ENCODE assay signal across 11 mouse cellular contexts in genomic region chr11:77914598-77915260, GRCm38 (mm10). TPM values are rescaled to one million over a fixed set of nuclear protein-coding genes. Genes with fewer than 3 reads are reported as not detected.
A peak's percentile ranks its signal among the peaks of the same experiment; 100 is the strongest.
DNase-seq lines count a peak whose midpoint lies in the region; ATAC-seq lines count a peak whose summit lies in the region.
"Had no signal": no experiment of that assay in that cellular context is flagged by ENCODE, and none has a peak within 500 bp of the region (broad histone marks: within the 10 kb centered on the region; RNA-seq: fewer than 3 reads in every experiment).

No protein-coding gene starts in this region.

- WGBS in heart, embryonic 11.5 days (ENCODE audit: insufficient replicate concordance): 2% methylated on average over 31 of the region's 32 CpGs
- WGBS in embryonic facial prominence, embryonic 10.5 days: 5% methylated on average over 32 of the region's 32 CpGs
- 5% methylated on average over 32 of the region's 32 CpGs for WGBS in hindbrain, embryonic 12.5 days
- 4% methylated on average over 32 of the region's 32 CpGs for WGBS in midbrain, embryonic 12.5 days

- H3K9me3 ChIP-seq in heart, embryonic 11.5 days (replicated peaks; ENCODE audit: control insufficient read depth, low read length): no peaks in the 10 kb centered on the region
- no peaks in the 10 kb centered on the region for H3K9me3 ChIP-seq in embryonic facial prominence, embryonic 10.5 days
- H3K9me3 ChIP-seq in hindbrain, embryonic 12.5 days (replicated peaks): 0 out of 2 replicates have a peak, but pooled peaks cover 3% of the 10 kb centered on the region
- no peaks in the 10 kb centered on the region for H3K9me3 ChIP-seq in midbrain, embryonic 12.5 days

- DNase-seq in heart, adult 8-10 months (ENCODE audit: low spot score): no peak
- peak; percentile 39 for DNase-seq in embryonic facial prominence, embryonic 10.5 days (ENCODE audit: low spot score)
- DNase-seq in adrenal gland, postnatal 4 days (ENCODE audit: low spot score in 2 of 2): no peak
- DNase-seq: cerebellum, postnatal 36 days; layer of hippocampus, postnatal 36 days; lung, embryonic 14.5 days had no signal

- H3K4me1 ChIP-seq in heart, embryonic 11.5 days (ENCODE audit: control insufficient read depth, insufficient read depth, low read length): peaks cover 2% of the 10 kb centered on the region; the same call in 1 of the 2 replicates
- H3K4me1 ChIP-seq in embryonic facial prominence, embryonic 10.5 days: peaks cover 58% of the 10 kb centered on the region
- H3K4me1 ChIP-seq in hindbrain, embryonic 12.5 days: peaks cover 31% of the 10 kb centered on the region
- peaks cover 30% of the 10 kb centered on the region for H3K4me1 ChIP-seq in midbrain, embryonic 12.5 days

- H3K27ac ChIP-seq in heart, embryonic 11.5 days (ENCODE audit: low read depth, low read length): no peak overlapping the region
- 0 out of 2 replicates have a peak overlapping the region, but pooled peaks have one; percentile 7 for H3K27ac ChIP-seq in embryonic facial prominence, embryonic 10.5 days (replicated peaks)
- peak overlapping the region; percentile 23; the same call in 1 of the 2 replicates for H3K27ac ChIP-seq in hindbrain, embryonic 12.5 days
- H3K27ac ChIP-seq in midbrain, embryonic 12.5 days (replicated peaks): no peak overlapping the region

- ATAC-seq in heart, embryonic 11.5 days (replicated peaks; ENCODE audit: insufficient number of reproducible peaks, low FRiP score, low TSS enrichment): no peak
- ATAC-seq in hindbrain, embryonic 12.5 days (ENCODE audit: low FRiP score): no peak
- ATAC-seq in midbrain, embryonic 12.5 days (ENCODE audit: low FRiP score, low read depth): no peak
- no peak for ATAC-seq in monocyte, adult 5-6 weeks (replicated peaks; ENCODE audit: insufficient number of reproducible peaks, low FRiP score, low TSS enrichment, poor library complexity, severe bottlenecking)
- ATAC-seq in frontal cortex, adult (ENCODE audit: low TSS enrichment): no peak

- peak overlapping the region; percentile 19 for H3K4me3 ChIP-seq in heart, embryonic 11.5 days (ENCODE audit: low read depth, low read length)
- peak overlapping the region; percentile 42 for H3K4me3 ChIP-seq in embryonic facial prominence, embryonic 10.5 days
- peak overlapping the region; percentile 18; the same call in 1 of the 2 replicates for H3K4me3 ChIP-seq in hindbrain, embryonic 12.5 days
- H3K4me3 ChIP-seq in midbrain, embryonic 12.5 days: 0 out of 2 replicates have a peak overlapping the region, but pooled peaks have one; percentile 18

- peak overlapping the region; percentile 49 for H3K4me2 ChIP-seq in heart, embryonic 11.5 days
- peak overlapping the region; percentile 40 for H3K4me2 ChIP-seq in hindbrain, embryonic 12.5 days (replicated peaks)
- H3K4me2 ChIP-seq in midbrain, embryonic 12.5 days (replicated peaks): peak overlapping the region; percentile 38
- H3K4me2 ChIP-seq: lung, embryonic 14.5 days had no signal

- H3K9ac ChIP-seq in heart, embryonic 11.5 days (ENCODE audit: low read depth, low read length): no peak overlapping the region
- peak overlapping the region; percentile 23 for H3K9ac ChIP-seq in hindbrain, embryonic 12.5 days
- no peak overlapping the region for H3K9ac ChIP-seq in midbrain, embryonic 12.5 days (replicated peaks)
- H3K9ac ChIP-seq: lung, embryonic 14.5 days had no signal

- peaks cover 46% of the 10 kb centered on the region for H3K27me3 ChIP-seq in heart, embryonic 11.5 days (ENCODE audit: control insufficient read depth, insufficient read depth, low read length)
- H3K27me3 ChIP-seq in embryonic facial prominence, embryonic 10.5 days (replicated peaks; ENCODE audit: low read depth, poor library complexity, severe bottlenecking): peaks cover 74% of the 10 kb centered on the region
- peaks cover 48% of the 10 kb centered on the region for H3K27me3 ChIP-seq in hindbrain, embryonic 12.5 days
- H3K27me3 ChIP-seq in midbrain, embryonic 12.5 days: peaks cover 59% of the 10 kb centered on the region

- no peaks in the 10 kb centered on the region for H3K36me3 ChIP-seq in heart, embryonic 11.5 days (ENCODE audit: control insufficient read depth, insufficient read depth, low read length)
- no peaks in the 10 kb centered on the region for H3K36me3 ChIP-seq in embryonic facial prominence, embryonic 10.5 days (replicated peaks)
- no peaks in the 10 kb centered on the region for H3K36me3 ChIP-seq in hindbrain, embryonic 12.5 days
- no peaks in the 10 kb centered on the region for H3K36me3 ChIP-seq in midbrain, embryonic 12.5 days

RNA-seq across cellular contexts. Expression of gene Sez6, which starts 15.9 kb away (rescaled TPM):
- polyA plus RNA-seq in heart, embryonic 11.5 days (2014; fragmentation: Nextera tagmentation; extraction: Ambion mirVana): 0.09 TPM in 1 of 2 replicates, not detected in the other
- under 1 TPM; 0.19 to 0.84 (median 0.52) TPM for total RNA-seq in heart, adult 8-10 months (2022)
- polyA plus RNA-seq in embryonic facial prominence, embryonic 10.5 days (2016; fragmentation: Nextera tagmentation; extraction: Ambion mirVana): 2.3 and 2.5 TPM in 2 replicates
- polyA plus RNA-seq in hindbrain, embryonic 12.5 days (2016; fragmentation: Nextera tagmentation; extraction: Ambion mirVana): 47.3 and 48.7 TPM in 2 replicates
- polyA plus RNA-seq in midbrain, embryonic 12.5 days (2016; fragmentation: Nextera tagmentation; extraction: Ambion mirVana): 39.5 and 40.3 TPM in 2 replicates
- 1 to 10 TPM; 3.9 to 6.0 TPM for total RNA-seq in adrenal gland, postnatal 4 days (2021)
- not detected in 3 replicates for total RNA-seq in monocyte, adult 5-6 weeks (2017)

RNA-seq across cellular contexts. Expression of gene Pipox, which starts 20.8 kb away (rescaled TPM):
- 1.8 and 2.4 TPM in 2 replicates for polyA plus RNA-seq in heart, embryonic 11.5 days (2014; fragmentation: Nextera tagmentation; extraction: Ambion mirVana)
- total RNA-seq in heart, adult 8-10 months (2022): under 1 TPM; 0.43 to 0.82 (median 0.59) TPM
- 2.1 and 2.7 TPM in 2 replicates for polyA plus RNA-seq in embryonic facial prominence, embryonic 10.5 days (2016; fragmentation: Nextera tagmentation; extraction: Ambion mirVana)
- polyA plus RNA-seq in hindbrain, embryonic 12.5 days (2016; fragmentation: Nextera tagmentation; extraction: Ambion mirVana): 5.0 and 7.1 TPM in 2 replicates
- polyA plus RNA-seq in midbrain, embryonic 12.5 days (2016; fragmentation: Nextera tagmentation; extraction: Ambion mirVana): 12.0 and 14.4 TPM in 2 replicates
- total RNA-seq in adrenal gland, postnatal 4 days (2021): 10 to 100 TPM in 1 of 2 experiments, 1 to 10 TPM in 1; 9.1 to 16.9 TPM
- not detected in 3 replicates for total RNA-seq in monocyte, adult 5-6 weeks (2017)

Comparison
In these comparisons a context has a peak if more than half of its experiments do, and no peak if none do; other contexts are left out.
1. H3K27ac ChIP-seq: peak in embryonic facial prominence, embryonic 10.5 days (single experiment) and hindbrain, embryonic 12.5 days (single experiment); none in heart, embryonic 11.5 days (single experiment) and midbrain, embryonic 12.5 days (single experiment).
2. RNA of gene Sez6, which starts 15.9 kb away (polyA plus RNA-seq): 47.3 to 48.7 TPM in hindbrain, embryonic 12.5 days and 39.5 to 40.3 TPM in midbrain, embryonic 12.5 days; 2.3 to 2.5 TPM in embryonic facial prominence, embryonic 10.5 days and 0.09 TPM in heart, embryonic 11.5 days; every median in the first group is over 10 times any median in the second.
3. Peak in every context shown above with its lines, with median percentiles within 50 percentile points of each other: H3K4me2 ChIP-seq and H3K4me3 ChIP-seq.